Mouse (Mus musculus) CH12F3 (cell line): ENCODE measurements around the gene Adap2.

Experiments used
- in situ Hi-C: fragments of 300-500 bp; cut with MboI; formaldehyde crosslinking; loops from 2 replicates; pipeline ENCODE4 v1.14.3; 2020; ENCODE audit warnings: low sequenced_read_pairs

Gene Adap2

GRCm38 (mm10) chr11:80193827-80194226 is 39.9 kb downstream of the Adap2 start:
- in situ Hi-C loops: no loop called here

DNA sequence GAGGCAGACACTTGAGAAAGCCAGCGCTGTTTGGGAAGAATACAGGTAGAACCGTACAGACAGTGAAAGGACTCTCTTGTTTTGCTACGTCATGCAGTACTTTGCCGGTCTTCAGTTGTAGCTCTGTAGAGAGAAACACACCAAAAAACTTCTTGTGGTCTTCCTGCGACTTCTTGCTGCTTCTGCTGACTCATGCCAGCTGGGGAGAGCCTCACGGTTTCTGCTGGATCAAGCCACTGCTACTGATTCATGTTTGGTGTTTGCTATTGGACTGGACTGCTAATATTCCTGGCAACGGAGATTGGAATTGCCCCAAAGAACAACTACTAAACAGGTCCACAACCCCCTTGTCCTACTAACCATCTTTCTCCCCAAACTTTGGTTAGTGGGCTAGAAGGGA is 42.4 kb downstream of the Adap2 start:
- in situ Hi-C loops: no loop called here

GRCm38 (mm10) chr11:80199316-80199715 is 45.4 kb downstream of the Adap2 start:
- in situ Hi-C loops: no loop called here

- in situ Hi-C loops: no loop called here
Observed at GRCm38 (mm10) chr11:80199773-80200172, 45.9 kb downstream of the Adap2 start.

GRCm38 (mm10) chr11:80200326-80200725 is 46.4 kb downstream of the Adap2 start:
- in situ Hi-C loops: no loop called here

GRCm38 (mm10) chr11:80202296-80202695 is 48.4 kb downstream of the Adap2 start:
- in situ Hi-C loops: no loop called here

- in situ Hi-C loops: no loop called here
Observed at GRCm38 (mm10) chr11:80204037-80204436, 50.1 kb downstream of the Adap2 start.

DNA sequence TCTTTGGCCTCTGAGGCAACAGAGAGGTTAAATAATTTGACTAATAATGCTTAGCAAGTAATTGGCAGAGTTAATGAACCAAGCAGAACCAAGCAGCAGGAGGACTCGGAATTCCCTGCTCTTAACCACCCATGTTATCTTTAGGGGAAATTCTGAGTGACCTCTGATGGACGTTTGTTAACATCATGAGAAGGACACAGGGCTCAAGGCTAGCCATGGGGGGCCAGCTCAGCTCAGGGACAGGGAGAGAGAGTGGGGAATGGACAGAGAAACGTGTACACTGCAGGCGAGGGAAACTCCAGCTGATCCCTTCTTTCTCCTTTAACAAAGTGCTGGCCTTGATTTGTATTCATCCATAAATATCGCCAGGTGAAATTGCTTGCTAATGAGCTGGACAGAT is 51.0 kb downstream of the Adap2 start:
- in situ Hi-C loops: no loop called here

- in situ Hi-C loops: no loop called here
Observed at GRCm38 (mm10) chr11:80208465-80208859, 54.6 kb downstream of the Adap2 start.

GRCm38 (mm10) chr11:80208860-80209800 is 55.2 kb downstream of the Adap2 start, which contains the start of gene Rhot1:
Rhot1 (plus strand) TSS chr11:80209019.
- in situ Hi-C loops: no loop called here

DNA sequence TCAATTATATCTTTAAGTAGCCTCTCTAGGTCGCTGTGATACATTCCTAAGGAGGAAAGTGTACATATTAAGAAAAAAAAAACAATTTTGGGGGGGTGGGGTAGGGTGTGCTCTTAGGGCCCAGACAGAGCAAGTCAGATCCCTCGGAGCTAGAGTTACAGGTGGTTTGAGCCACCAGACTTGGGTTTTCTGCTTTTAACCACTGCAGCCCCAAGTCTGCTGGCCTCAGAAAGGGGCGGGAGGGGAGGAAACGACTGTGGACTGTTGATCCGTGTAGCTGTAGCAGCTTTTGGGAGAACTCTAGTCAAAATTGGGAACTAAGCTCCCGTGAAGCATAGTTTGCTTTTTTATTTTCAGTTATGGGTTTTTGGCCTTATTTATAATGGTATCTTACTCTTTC is 56.4 kb downstream of the Adap2 start:
- in situ Hi-C loops: no loop called here

DNA sequence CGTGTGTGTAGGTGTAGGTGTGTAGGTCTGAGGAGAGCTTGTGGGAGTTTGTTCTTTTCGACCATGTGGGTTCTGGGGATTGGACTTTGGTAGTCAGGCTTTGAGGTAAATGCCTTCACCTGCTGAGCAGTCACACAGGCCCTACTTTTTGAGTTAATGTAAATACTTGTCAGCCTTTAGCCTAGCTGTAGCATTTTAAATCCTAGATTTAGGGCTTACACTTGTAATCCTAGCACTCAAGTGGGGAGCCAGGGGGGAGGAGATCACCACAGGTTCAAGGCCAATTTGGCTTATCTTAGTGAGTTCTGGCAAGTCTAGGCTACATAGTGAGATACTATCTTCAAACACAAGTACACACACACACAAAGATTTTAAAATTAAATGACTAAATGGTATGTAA is 58.4 kb downstream of the Adap2 start:
- in situ Hi-C loops: no loop called here

- in situ Hi-C loops: no loop called here
Observed at GRCm38 (mm10) chr11:80215291-80215690, 61.4 kb downstream of the Adap2 start.

- in situ Hi-C loops: no loop called here
Observed at GRCm38 (mm10) chr11:80218657-80219293, 64.9 kb downstream of the Adap2 start.
